Comparison of ENCODE assay signal across 8 mouse cellular contexts in the genomic region with DNA sequence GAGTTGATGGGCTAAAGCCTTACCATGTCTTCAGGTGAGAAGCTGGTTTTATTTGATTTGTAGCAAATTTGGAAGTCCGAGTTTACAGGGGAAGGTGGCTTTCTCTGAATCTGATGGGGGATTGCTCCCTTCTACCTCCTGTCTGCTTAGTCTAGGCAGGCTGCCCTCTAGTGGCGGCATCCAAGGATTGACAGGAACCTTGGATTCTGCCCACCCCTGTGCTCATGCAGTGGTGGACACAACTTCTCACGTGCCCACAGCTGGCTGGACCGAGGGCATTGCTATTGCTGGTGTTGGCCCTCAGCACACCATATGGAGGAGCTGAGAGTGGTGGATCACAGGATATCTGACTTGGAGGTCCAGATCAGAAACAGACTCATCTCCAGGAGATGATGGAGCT. TPM values are rescaled to one million over a fixed set of nuclear protein-coding genes. Genes with fewer than 3 reads are reported as not detected.
DNase-seq lines count a peak whose midpoint lies in the region; ATAC-seq and TF ChIP-seq lines count a peak whose summit lies in the region.

No protein-coding gene starts in this region.

- intact Hi-C loops in heart, postnatal 25 days (cut with DNase I) = loop anchor here (10.0 kb wide), 1 partner anchor 181 kb away; the partner anchor contains the start of gene Gramd4

- H3K9me3 ChIP-seq in heart, postnatal 0 days (replicated peaks; ENCODE audit: control insufficient read depth, low read length) = no peaks in the 10 kb centered on the region
- no peaks in the 10 kb centered on the region for H3K9me3 ChIP-seq in neural tube, embryonic 11.5 days (ENCODE audit: control insufficient read depth, low read length)

- 27% methylated on average over 4 of the region's 4 CpGs for WGBS in heart, postnatal 0 days
- 35% methylated on average over 4 of the region's 4 CpGs for WGBS in neural tube, embryonic 11.5 days

- no peaks in the 10 kb centered on the region for H3K27me3 ChIP-seq in heart, postnatal 0 days (ENCODE audit: control insufficient read depth, insufficient read depth, low read length)
- no peaks in the 10 kb centered on the region for H3K27me3 ChIP-seq in neural tube, embryonic 11.5 days (ENCODE audit: control insufficient read depth, insufficient read depth, low read length)

- TF ChIP-seq CTCF in heart, postnatal 0 days (IDR thresholded peaks at IDR 0.05; ENCODE audit: low read depth) = peak; percentile 68

- no peak for TF ChIP-seq EP300 in heart, postnatal 0 days (IDR thresholded peaks at IDR 0.05; ENCODE audit: low read depth)

- H3K36me3 ChIP-seq in heart, postnatal 0 days (replicated peaks; ENCODE audit: control insufficient read depth, insufficient read depth, low read length) = peaks cover 17% of the 10 kb centered on the region; the same call in 1 of the 2 replicates
- H3K36me3 ChIP-seq in neural tube, embryonic 11.5 days (ENCODE audit: control insufficient read depth, insufficient read depth, low read length) = no peaks in the 10 kb centered on the region

- DNase-seq in heart, postnatal 0 days (ENCODE audit: low spot score) = peak; percentile 22
- no peak for DNase-seq in heart, postnatal 25 days (ENCODE audit: low spot score)
- DNase-seq in 3T3-L1 (ENCODE audit: low read depth, low spot score) = peak; percentile 66
- DNase-seq in R1 (ENCODE audit: low read depth, low spot score) = peak; percentile 53
- peak; percentile 68 for DNase-seq in embryo, embryonic 10.5 days (ENCODE audit: low spot score)
- DNase-seq in layer of hippocampus, adult 9-11 months = peak; percentile 64
- DNase-seq in neural tube, embryonic 11.5 days (ENCODE audit: low spot score) = peak; percentile 58
- DNase-seq in thymus, postnatal 25 days = peak; percentile 79

- ATAC-seq in heart, postnatal 0 days (ENCODE audit: insufficient read depth, low read depth) = no peak
- ATAC-seq in neural tube, embryonic 11.5 days (ENCODE audit: insufficient read depth, low FRiP score, low TSS enrichment) = no peak

- H3K4me2 ChIP-seq in heart, postnatal 0 days (ENCODE audit: low read depth, low read length) = no peak overlapping the region
- H3K4me2 ChIP-seq in neural tube, embryonic 11.5 days (ENCODE audit: low read depth) = no peak overlapping the region

- peaks cover 23% of the 10 kb centered on the region for H3K4me1 ChIP-seq in heart, postnatal 0 days (ENCODE audit: control insufficient read depth, insufficient read depth)
- H3K4me1 ChIP-seq in neural tube, embryonic 11.5 days (ENCODE audit: control insufficient read depth, insufficient read depth, low read length) = no peaks in the 10 kb centered on the region

- H3K4me3 ChIP-seq in heart, postnatal 0 days (ENCODE audit: low read depth, low read length) = no peak overlapping the region
- no peak overlapping the region for H3K4me3 ChIP-seq in neural tube, embryonic 11.5 days (ENCODE audit: low read depth, low read length)

- H3K27ac ChIP-seq in heart, postnatal 0 days (ENCODE audit: low read depth) = no peak overlapping the region
- H3K27ac ChIP-seq in neural tube, embryonic 11.5 days (ENCODE audit: low read depth, low read length) = no peak overlapping the region

- no peak overlapping the region for H3K9ac ChIP-seq in heart, postnatal 0 days (replicated peaks; ENCODE audit: low read depth, low read length)
- no peak overlapping the region for H3K9ac ChIP-seq in neural tube, embryonic 11.5 days (ENCODE audit: low read length)

RNA-seq across cellular contexts. Expression of gene Tbc1d22a, which starts 22.0 kb away (rescaled TPM):
- total RNA-seq in heart, postnatal 0 days (2014; rRNA removed; ENCODE audit: low replicate concordance) = 26.6 and 31.4 TPM in 2 replicates
- polyA plus RNA-seq in heart, postnatal 0 days (2015; fragmentation: Nextera tagmentation; extraction: Ambion mirVana) = 9.7 and 10.0 TPM in 2 replicates
- total RNA-seq in heart, postnatal 25 days (2021) = 10 to 100 TPM; 21.2 to 21.7 TPM
- polyA plus RNA-seq in neural tube, embryonic 11.5 days (2014; fragmentation: Nextera tagmentation; extraction: Ambion mirVana) = 9.9 TPM in 2 replicates

RNA-seq across cellular contexts. Expression of gene Cerk, which starts 50.3 kb away (rescaled TPM):
- 25.3 and 28.2 TPM in 2 replicates for total RNA-seq in heart, postnatal 0 days (2014; rRNA removed; ENCODE audit: low replicate concordance)
- polyA plus RNA-seq in heart, postnatal 0 days (2015; fragmentation: Nextera tagmentation; extraction: Ambion mirVana) = 12.1 and 14.5 TPM in 2 replicates
- total RNA-seq in heart, postnatal 25 days (2021) = 10 to 100 TPM; 29.7 to 29.9 TPM
- 21.4 and 26.8 TPM in 2 replicates for polyA plus RNA-seq in neural tube, embryonic 11.5 days (2014; fragmentation: Nextera tagmentation; extraction: Ambion mirVana)
